Mouse (Mus musculus) heart, adult 8-10 months (tissue): ENCODE data around the gene Olfr826. TPM values are rescaled to one million over a fixed set of nuclear protein-coding genes. Genes with fewer than 3 reads are reported as not detected.
"Not testable (repeated sequence)": the region's sequence is repeated elsewhere in the genome, so short reads cannot be mapped to it uniquely, and the experiment has no call there.

Experiments
- DNase-seq: peaks from one replicate; pipeline ENCODE4 v3.0.0; 2022; ENCODE audit warnings: low spot score
- total RNA-seq, 4 experiments: library from RNA; stranded (reverse); gene quantifications; 2 replicates each; pipeline ENCODE4 v1.2.4; 2022

Gene Olfr826
- total RNA-seq = not detected

- DNase-seq = no peak
These were observed at the start of gene Olfr826 for GRCm38 (mm10) chr10:130184086-130184485. Olfr826 (minus strand) TSS chr10:130184186.

- no peak for DNase-seq
These were observed 48.1 kb upstream of the Olfr826 start for GRCm38 (mm10) chr10:130232117-130232516.

GRCm38 (mm10) chr10:130229584-130229983 lies 45.6 kb upstream of the Olfr826 start:
- no peak for DNase-seq

GRCm38 (mm10) chr10:130228246-130228645 lies 44.3 kb upstream of the Olfr826 start:
- peak; percentile 1 for DNase-seq

- DNase-seq = no peak
These were observed 41.0 kb upstream of the Olfr826 start for GRCm38 (mm10) chr10:130225034-130225433.

- DNase-seq = no peak
These were observed 30.3 kb upstream of the Olfr826 start, which contains the start of gene Olfr827 for GRCm38 (mm10) chr10:130214303-130214702. Olfr827 (minus strand) TSS chr10:130214403.

GRCm38 (mm10) chr10:130166666-130167065 lies 17.3 kb downstream of the Olfr826 start, which contains the start of gene Olfr825:
Olfr825 (minus strand) TSS chr10:130166766.
- no peak for DNase-seq

GRCm38 (mm10) chr10:130165196-130165595 lies 18.8 kb downstream of the Olfr826 start:
- DNase-seq = no peak

GRCm38 (mm10) chr10:130144121-130144520 lies 39.9 kb downstream of the Olfr826 start:
- no peak for DNase-seq

- not testable (repeated sequence) for DNase-seq
These were observed 41.5 kb downstream of the Olfr826 start for GRCm38 (mm10) chr10:130142481-130142880.

- no peak for DNase-seq
These were observed 49.2 kb downstream of the Olfr826 start for GRCm38 (mm10) chr10:130134811-130135210.

- not testable (repeated sequence) for DNase-seq
These were observed 54.1 kb downstream of the Olfr826 start, which contains the start of gene Olfr824 for GRCm38 (mm10) chr10:130129900-130130299. Olfr824 (minus strand) TSS chr10:130130000.

Other genes starting within 250 kb of the Olfr826 start
- gene Olfr818, start 235.1 kb downstream of the Olfr826 start, total RNA-seq = not detected
- not detected for gene Olfr819, start 216.9 kb downstream of the Olfr826 start, total RNA-seq
- not detected for gene Olfr247, start 208.0 kb downstream of the Olfr826 start, total RNA-seq
- gene Gm10310, start 199.1 kb downstream of the Olfr826 start, total RNA-seq = not detected
- not detected for gene Olfr820, start 171.6 kb downstream of the Olfr826 start, total RNA-seq
- not detected for gene Olfr821, start 153.8 kb downstream of the Olfr826 start, total RNA-seq
- gene Olfr822, start 113.0 kb downstream of the Olfr826 start, total RNA-seq = not detected
- gene Olfr823, start 68.8 kb downstream of the Olfr826 start, total RNA-seq = not detected
- gene Olfr824, start 54.2 kb downstream of the Olfr826 start, total RNA-seq = not detected
- not detected for gene Olfr825, start 17.4 kb downstream of the Olfr826 start, total RNA-seq
- not detected for gene Olfr827, start 30.2 kb upstream of the Olfr826 start, total RNA-seq
- not detected for gene Neurod4, start 96.1 kb upstream of the Olfr826 start, total RNA-seq
- gene Tespa1, start 138.7 kb upstream of the Olfr826 start, total RNA-seq = under 1 TPM in 3 of 4 experiments, not detected in 1; 0.26 to 0.47 (median 0.37) TPM
- gene Vmn2r84, start 210.1 kb upstream of the Olfr826 start, total RNA-seq = not detected
- not detected for gene Vmn2r85, start 245.5 kb upstream of the Olfr826 start, total RNA-seq